Mouse (Mus musculus) stomach, postnatal 0 days (tissue): ENCODE measurements around the gene Dnajc21.

Experiments used
- CTCF ChIP-seq: IDR thresholded peaks from 2 replicates; pipeline ENCODE4 v1.5.1; 2016; ENCODE audit warnings: antibody characterized with exemption, low read depth, mild to moderate bottlenecking, moderate library complexity
- EP300 ChIP-seq: optimal IDR thresholded peaks from 2 replicates; pipeline ENCODE3; 2016; ENCODE audit warnings: antibody characterized with exemption

GRCm38 (mm10) chr15:10515166-10515565, 44.9 kb upstream of the Dnajc21 start:
- no peak for TF ChIP-seq EP300
- TF ChIP-seq CTCF: no peak
